Mouse (Mus musculus) lung, adult 2 months (tissue): ENCODE measurements around the gene Gabbr1.

Source experiments
- CTCF ChIP-seq: fragments of 200-500 bp; IDR thresholded peaks from 2 replicates; pipeline ENCODE4 v1.5.1; 2011; ENCODE audit warnings: mild to moderate bottlenecking, low read length, control low read depth; ENCODE audit not compliant: insufficient read depth
- POLR2A ChIP-seq: fragments of 200-500 bp; IDR thresholded peaks from 2 replicates; pipeline ENCODE4 v1.6.1; 2011; ENCODE audit warnings: low read depth, mild to moderate bottlenecking, control low read depth, low read length, borderline replicate concordance; ENCODE audit errors: extremely low read depth

DNA sequence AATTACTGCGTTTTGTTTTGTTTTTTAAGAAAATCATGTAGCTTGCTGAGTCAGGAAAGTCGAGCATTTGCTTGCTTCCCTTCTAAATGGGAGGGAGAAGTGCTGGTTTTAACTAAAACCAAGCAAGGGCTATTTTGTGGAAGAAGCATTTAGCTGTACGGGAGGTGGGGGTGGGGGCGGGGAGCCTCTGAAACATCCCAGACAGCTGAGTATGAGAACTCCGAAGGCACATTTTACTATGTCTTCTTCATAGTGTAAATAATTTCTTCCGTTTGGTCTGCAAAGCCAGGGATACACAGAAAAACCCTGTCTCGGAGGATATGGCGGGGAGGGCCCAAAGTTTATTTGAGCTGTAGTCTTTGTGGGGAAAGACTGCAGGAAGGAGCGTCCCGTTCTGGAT, 17.6 kb upstream of the Gabbr1 start:
- TF ChIP-seq CTCF (no peak), POLR2A (no peak)
